Mouse (Mus musculus): ENCODE data around the gene Ppp2r5d. TPM values are rescaled to one million over a fixed set of nuclear protein-coding genes. Genes with fewer than 3 reads are reported as not detected.

Gene Ppp2r5d
- polyA plus RNA-seq, 1 experiment from 2014 or later: 111 TPM

GRCm38 (mm10) chr17:46674530-46675283 lies 30.2 kb downstream of the Ppp2r5d start:
- H3K9me3 ChIP-seq: no peaks in the 10 kb centered on the region
- H3K27ac ChIP-seq: peak overlapping the region; percentile 97
- peak overlapping the region; percentile 89 for H3K4me3 ChIP-seq
- no peaks in the 10 kb centered on the region for H3K27me3 ChIP-seq
- WGBS: 15% methylated on average over 14 of the region's 15 CpGs
- H3K4me2 ChIP-seq (replicated peaks): peak overlapping the region; percentile 79
- H3K4me1 ChIP-seq: peaks cover 33% of the 10 kb centered on the region
- no peak; the same call in 1 of the 2 replicates for ATAC-seq (ENCODE audit: insufficient number of reproducible peaks, insufficient read depth, low FRiP score, low TSS enrichment)
- H3K9ac ChIP-seq: peak overlapping the region; percentile 78
- H3K36me3 ChIP-seq: peaks cover 53% of the 10 kb centered on the region

GRCm38 (mm10) chr17:46673850-46674529 lies 30.9 kb downstream of the Ppp2r5d start, which contains the start of gene Rrp36:
Gene Rrp36, minus strand, starts transcription at chr17:46674352.
- ATAC-seq (ENCODE audit: insufficient number of reproducible peaks, insufficient read depth, low FRiP score, low TSS enrichment): peak; percentile 91
- Histone ChIP-seq H3K9me3 (no peaks in the 10 kb centered on the region), H3K9ac (peak within 1 kb of the TSS; percentile 78)

GRCm38 (mm10) chr17:46669911-46670310 lies 35.0 kb downstream of the Ppp2r5d start:
- ATAC-seq (ENCODE audit: insufficient number of reproducible peaks, insufficient read depth, low FRiP score, low TSS enrichment): no peak

More at GRCm38 (mm10) chr17:46673850-46674529, 30.9 kb downstream of the Ppp2r5d start, which contains the start of gene Rrp36:
- H3K27me3 ChIP-seq: no peaks in the 10 kb centered on the region
- peaks cover 60% of the 10 kb centered on the region for H3K36me3 ChIP-seq
- 1% methylated on average over 43 of the region's 43 CpGs for WGBS
- H3K4me2 ChIP-seq (replicated peaks): peak within 1 kb of the TSS; percentile 79
- peak within 1 kb of the TSS; percentile 89 for H3K4me3 ChIP-seq
- H3K27ac ChIP-seq: peak within 1 kb of the TSS; percentile 97
- H3K4me1 ChIP-seq: peaks cover 26% of the 10 kb centered on the region

GRCm38 (mm10) chr17:46667712-46668111 lies 37.2 kb downstream of the Ppp2r5d start:
- H3K9ac ChIP-seq: no peak overlapping the region
- H3K9me3 ChIP-seq: no peaks in the 10 kb centered on the region
- H3K4me3 ChIP-seq: no peak overlapping the region
- no peaks in the 10 kb centered on the region for H3K4me1 ChIP-seq
- peaks cover 67% of the 10 kb centered on the region for H3K36me3 ChIP-seq
- no peaks in the 10 kb centered on the region for H3K27me3 ChIP-seq
- no peak for ATAC-seq (ENCODE audit: insufficient number of reproducible peaks, insufficient read depth, low FRiP score, low TSS enrichment)
- no peak overlapping the region for H3K4me2 ChIP-seq (replicated peaks)
- WGBS: 89% methylated on average over 16 of the region's 16 CpGs
- H3K27ac ChIP-seq: no peak overlapping the region

More at GRCm38 (mm10) chr17:46669911-46670310, 35.0 kb downstream of the Ppp2r5d start:
- Histone ChIP-seq H3K36me3 (peaks cover 50% of the 10 kb centered on the region), H3K4me2 (replicated peaks) (no peak overlapping the region), H3K27ac (no peak overlapping the region), H3K4me1 (peaks cover 15% of the 10 kb centered on the region), H3K27me3 (no peaks in the 10 kb centered on the region), H3K9me3 (no peaks in the 10 kb centered on the region), H3K4me3 (no peak overlapping the region), H3K9ac (no peak overlapping the region)
- 94% methylated on average over 10 of the region's 10 CpGs for WGBS

- WGBS: 88% methylated on average over 5 of the region's 5 CpGs
- Histone ChIP-seq H3K9ac (no peak overlapping the region), H3K27me3 (no peaks in the 10 kb centered on the region), H3K27ac (no peak overlapping the region), H3K4me2 (replicated peaks) (no peak overlapping the region), H3K36me3 (peaks cover 90% of the 10 kb centered on the region), H3K4me1 (no peaks in the 10 kb centered on the region), H3K9me3 (no peaks in the 10 kb centered on the region), H3K4me3 (no peak overlapping the region)
- ATAC-seq (ENCODE audit: insufficient number of reproducible peaks, insufficient read depth, low FRiP score, low TSS enrichment): no peak
Observed at GRCm38 (mm10) chr17:46662730-46663129, 42.2 kb downstream of the Ppp2r5d start.

GRCm38 (mm10) chr17:46661981-46662380 lies 42.9 kb downstream of the Ppp2r5d start:
- no peak overlapping the region for H3K27ac ChIP-seq
- H3K27me3 ChIP-seq: no peaks in the 10 kb centered on the region
- ATAC-seq (ENCODE audit: insufficient number of reproducible peaks, insufficient read depth, low FRiP score, low TSS enrichment): no peak
- H3K4me3 ChIP-seq: no peak overlapping the region
- WGBS: 85% methylated on average over 12 of the region's 12 CpGs
- peaks cover 92% of the 10 kb centered on the region for H3K36me3 ChIP-seq
- no peaks in the 10 kb centered on the region for H3K4me1 ChIP-seq
- no peak overlapping the region for H3K9ac ChIP-seq
- H3K9me3 ChIP-seq: no peaks in the 10 kb centered on the region
- H3K4me2 ChIP-seq (replicated peaks): no peak overlapping the region

GRCm38 (mm10) chr17:46661351-46661750 lies 43.6 kb downstream of the Ppp2r5d start:
- WGBS: 96% methylated on average over 9 of the region's 9 CpGs
- no peak overlapping the region for H3K4me2 ChIP-seq (replicated peaks)
- no peak overlapping the region for H3K27ac ChIP-seq
- no peak overlapping the region for H3K9ac ChIP-seq
- no peaks in the 10 kb centered on the region for H3K4me1 ChIP-seq
- peaks cover 94% of the 10 kb centered on the region for H3K36me3 ChIP-seq
- H3K9me3 ChIP-seq: no peaks in the 10 kb centered on the region
- no peak overlapping the region for H3K4me3 ChIP-seq
- no peaks in the 10 kb centered on the region for H3K27me3 ChIP-seq
- ATAC-seq (ENCODE audit: insufficient number of reproducible peaks, insufficient read depth, low FRiP score, low TSS enrichment): no peak

GRCm38 (mm10) chr17:46656054-46656453 lies 48.9 kb downstream of the Ppp2r5d start:
- Histone ChIP-seq H3K4me1 (peaks cover 18% of the 10 kb centered on the region), H3K27ac (no peak overlapping the region), H3K4me2 (replicated peaks) (no peak overlapping the region), H3K9me3 (no peaks in the 10 kb centered on the region), H3K4me3 (no peak overlapping the region), H3K27me3 (no peaks in the 10 kb centered on the region), H3K36me3 (peaks cover 90% of the 10 kb centered on the region), H3K9ac (no peak overlapping the region)
- no peak for ATAC-seq (ENCODE audit: insufficient number of reproducible peaks, insufficient read depth, low FRiP score, low TSS enrichment)
- WGBS: 84% methylated on average over 6 of the region's 6 CpGs

GRCm38 (mm10) chr17:46651755-46652547 lies 53.0 kb downstream of the Ppp2r5d start:
- Histone ChIP-seq H3K9me3 (no peaks in the 10 kb centered on the region), H3K36me3 (peaks cover 57% of the 10 kb centered on the region), H3K9ac (peak overlapping the region; percentile 88), H3K4me2 (replicated peaks) (peak overlapping the region; percentile 85), H3K27me3 (no peaks in the 10 kb centered on the region), H3K4me1 (peaks cover 29% of the 10 kb centered on the region), H3K4me3 (peak overlapping the region; percentile 78), H3K27ac (no peak overlapping the region)
- no peak for ATAC-seq (ENCODE audit: insufficient number of reproducible peaks, insufficient read depth, low FRiP score, low TSS enrichment)
- WGBS: 73% methylated on average over 20 of the region's 20 CpGs

GRCm38 (mm10) chr17:46651292-46651691 lies 53.6 kb downstream of the Ppp2r5d start:
- Histone ChIP-seq H3K4me3 (peak overlapping the region; percentile 78), H3K9me3 (no peaks in the 10 kb centered on the region), H3K27ac (peak overlapping the region; percentile 96), H3K9ac (peak overlapping the region; percentile 88), H3K27me3 (no peaks in the 10 kb centered on the region), H3K4me1 (peaks cover 33% of the 10 kb centered on the region), H3K4me2 (replicated peaks) (peak overlapping the region; percentile 85), H3K36me3 (peaks cover 51% of the 10 kb centered on the region)
- 74% methylated on average over 17 of the region's 17 CpGs for WGBS
- no peak for ATAC-seq (ENCODE audit: insufficient number of reproducible peaks, insufficient read depth, low FRiP score, low TSS enrichment)

GRCm38 (mm10) chr17:46650232-46651031 lies 54.5 kb downstream of the Ppp2r5d start, which contains the start of gene Cul7:
Gene Cul7, plus strand, starts transcription at chr17:46650337.
- Histone ChIP-seq H3K4me1 (peaks cover 33% of the 10 kb centered on the region), H3K4me2 (replicated peaks) (peak within 1 kb of the TSS; percentile 85), H3K27me3 (no peaks in the 10 kb centered on the region), H3K36me3 (peaks cover 42% of the 10 kb centered on the region), H3K4me3 (peak within 1 kb of the TSS; percentile 78), H3K27ac (peak within 1 kb of the TSS; percentile 96), H3K9ac (peak within 1 kb of the TSS; percentile 88), H3K9me3 (no peaks in the 10 kb centered on the region)
- peak; percentile 94 for ATAC-seq (ENCODE audit: insufficient number of reproducible peaks, insufficient read depth, low FRiP score, low TSS enrichment)
- under 1% methylated on average over 57 of the region's 58 CpGs for WGBS

All from embryonic facial prominence, embryonic 12.5 days (tissue).